Mouse (Mus musculus) lung, postnatal 0 days (tissue): ENCODE measurements around the gene Gjb5. TPM values are rescaled to one million over a fixed set of nuclear protein-coding genes. Genes with fewer than 3 reads are reported as not detected.
A peak's percentile ranks its signal among the peaks of the same experiment; 100 is the strongest.

Source experiments
- ATAC-seq: fragments of 200-750 bp; cut with Nextera tagmentation; 2 replicates; pipeline ENCODE4 v1.8.0; 2017; ENCODE audit warnings: moderate library complexity
- DNase-seq: peaks from one replicate; pipeline ENCODE4 v3.0.0-alpha.2; 2016; ENCODE audit warnings: low spot score
- H3K27ac ChIP-seq: fragments of 300-500 bp; sonication (generic); 2 replicates; pipeline ENCODE4 v1.5.1; 2014; ENCODE audit warnings: antibody characterized with exemption, mild to moderate bottlenecking, low read length, mixed read lengths
- H3K27me3 ChIP-seq: fragments of 300-500 bp; sonication (generic); replicated peaks from 2 replicates; pipeline ENCODE4 v1.6.1; 2014; ENCODE audit warnings: low read length, mixed read lengths; ENCODE audit not compliant: insufficient read depth
- H3K36me3 ChIP-seq: fragments of 300-500 bp; sonication (generic); 2 replicates; pipeline ENCODE4 v1.6.1; 2014; ENCODE audit warnings: low read length, mixed read lengths; ENCODE audit not compliant: insufficient read depth
- H3K4me1 ChIP-seq: fragments of 300-500 bp; sonication (generic); 2 replicates; pipeline ENCODE4 v1.6.1; 2014; ENCODE audit warnings: antibody characterized with exemption, low read depth, low read length, mixed read lengths; ENCODE audit not compliant: insufficient read depth
- H3K4me2 ChIP-seq: fragments of 300-500 bp; sonication (generic); replicated peaks from 2 replicates; pipeline ENCODE4 v1.6.1; 2014; ENCODE audit warnings: low read depth, mild to moderate bottlenecking, low read length, moderate library complexity, mixed read lengths
- H3K4me3 ChIP-seq: fragments of 300-500 bp; sonication (generic); 2 replicates; pipeline ENCODE4 v1.5.1; 2014; ENCODE audit warnings: low read depth, low read length
- H3K9ac ChIP-seq: fragments of 300-500 bp; sonication (generic); replicated peaks from 2 replicates; pipeline ENCODE4 v1.6.1; 2014; ENCODE audit warnings: low read depth, mild to moderate bottlenecking
- H3K9me3 ChIP-seq: fragments of 300-500 bp; sonication (generic); 2 replicates; pipeline ENCODE4 v1.6.1; 2016; ENCODE audit warnings: low read length, mixed read lengths
- CTCF ChIP-seq: IDR thresholded peaks from 2 replicates; pipeline ENCODE4 v1.5.1; 2016; ENCODE audit warnings: antibody characterized with exemption, mild to moderate bottlenecking
- EP300 ChIP-seq: IDR thresholded peaks from 2 replicates; pipeline ENCODE4 v1.6.1; 2016; ENCODE audit warnings: antibody characterized with exemption, mild to moderate bottlenecking, control low read depth
- WGBS: fragments of 180-500 bp; shearing (Covaris S2); extraction: QIAGEN DNeasy Blood & Tissue Kit; methylation state at CpG from one replicate; pipeline ENCODE4 v1.1.7; 2014; 5-methylcytosine and 5-hydroxymethylcytosine counted together
- polyA plus RNA-seq: library from polyadenylated mRNA; unstranded; fragments of >200 nt; fragmentation: Nextera tagmentation; extraction: Ambion mirVana; gene quantifications from 2 replicates; pipeline ENCODE4 v1.2.1, GENCODE M21; 2015

Gjb5 gene
- 1.7 and 1.9 TPM in 2 replicates for polyA plus RNA-seq

GRCm38 (mm10) chr4:127358018-127358417 lies at the start of gene Gjb5:
Gene Gjb5, minus strand, starts transcription at chr4:127358181.
- Histone ChIP-seq H3K36me3 (no peaks in the 10 kb centered on the region), H3K27me3 (no peaks in the 10 kb centered on the region), H3K9me3 (no peaks in the 10 kb centered on the region), H3K4me2 (no peak within 1 kb of the TSS), H3K27ac (no peak within 1 kb of the TSS), H3K4me3 (no peak within 1 kb of the TSS), H3K9ac (no peak within 1 kb of the TSS), H3K4me1 (peaks cover 4% of the 10 kb centered on the region; the same call in 1 of the 2 replicates)
- DNase-seq (peak; percentile 20), ATAC-seq (no peak; the same call in 1 of the 2 replicates)
- WGBS, result 21% methylated on average over 5 of the region's 5 CpGs
- TF ChIP-seq CTCF, result no peak
- no peak for TF ChIP-seq EP300

- no peak overlapping the region for H3K9ac ChIP-seq
- no peak for DNase-seq
Measured at GRCm38 (mm10) chr4:127402614-127403013, 44.6 kb upstream of the Gjb5 start.

GRCm38 (mm10) chr4:127402166-127402565 lies 44.2 kb upstream of the Gjb5 start:
- no peaks in the 10 kb centered on the region for H3K9me3 ChIP-seq
- no peak for TF ChIP-seq EP300
- no peak for TF ChIP-seq CTCF
- DNase-seq (no peak), ATAC-seq (no peak)
- H3K4me2 ChIP-seq, result no peak overlapping the region
- no peak overlapping the region for H3K27ac ChIP-seq
- no peak overlapping the region for H3K4me3 ChIP-seq
- H3K27me3 ChIP-seq, result no peaks in the 10 kb centered on the region
- no peak overlapping the region for H3K9ac ChIP-seq
- no peaks in the 10 kb centered on the region for H3K4me1 ChIP-seq
- H3K36me3 ChIP-seq, result no peaks in the 10 kb centered on the region
- WGBS, result 86% methylated on average over 4 of the region's 4 CpGs

More at GRCm38 (mm10) chr4:127402614-127403013, 44.6 kb upstream of the Gjb5 start:
- H3K4me2 ChIP-seq, result no peak overlapping the region
- TF ChIP-seq CTCF (no peak), EP300 (no peak)
- H3K4me1 ChIP-seq, result no peaks in the 10 kb centered on the region
- no peak overlapping the region for H3K27ac ChIP-seq
- H3K27me3 ChIP-seq, result no peaks in the 10 kb centered on the region
- 61% methylated on average over 3 of the region's 3 CpGs for WGBS
- H3K36me3 ChIP-seq, result no peaks in the 10 kb centered on the region
- no peak overlapping the region for H3K4me3 ChIP-seq
- ATAC-seq, result no peak
- H3K9me3 ChIP-seq, result no peaks in the 10 kb centered on the region

DNA sequence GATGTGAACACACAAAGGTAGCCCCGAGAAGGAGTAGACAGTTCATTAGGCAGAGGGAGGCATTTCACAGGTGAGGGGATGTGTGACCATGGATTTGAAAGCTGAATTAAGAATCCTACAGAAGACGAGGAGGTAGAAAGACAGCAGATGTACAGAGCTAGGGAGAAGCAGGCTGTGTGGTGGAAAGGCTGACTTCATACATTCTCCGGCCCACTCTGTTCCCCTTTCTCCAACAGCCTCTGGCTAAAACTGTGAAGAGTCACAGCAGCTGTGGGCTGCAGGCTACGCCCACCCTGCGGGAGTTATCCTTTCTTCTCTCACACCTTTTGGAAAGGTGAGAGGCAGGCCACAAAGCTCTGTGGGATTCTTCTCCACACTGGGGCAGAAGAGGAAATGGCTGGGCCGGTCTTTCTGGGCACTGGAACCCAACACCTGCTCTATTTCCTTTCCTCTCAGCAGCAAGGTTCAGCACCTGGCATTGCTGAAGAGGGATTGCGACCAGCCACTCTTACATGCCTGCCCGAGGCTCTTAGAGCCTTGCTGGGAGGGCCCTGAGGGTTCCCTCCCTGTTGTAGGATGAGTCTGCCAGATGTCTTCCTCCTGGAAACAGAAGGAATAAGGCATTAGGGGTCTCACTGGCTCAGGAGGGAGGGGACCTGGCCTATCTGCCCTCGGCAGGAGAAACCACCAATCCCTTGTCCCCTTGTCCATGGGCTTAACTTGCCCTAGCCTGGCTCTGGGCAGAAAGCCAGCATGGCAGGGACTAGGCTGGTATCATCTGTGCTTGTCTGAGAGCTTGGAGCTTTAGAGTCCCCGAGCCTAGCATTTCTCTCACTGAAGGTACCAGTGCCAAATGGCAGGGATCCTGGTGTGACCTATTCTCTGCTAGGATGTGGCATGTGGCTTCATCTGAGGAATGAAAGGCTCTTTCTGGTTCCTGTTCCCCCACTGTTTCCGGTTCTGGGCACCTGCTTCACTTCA lies 42.5 kb upstream of the Gjb5 start:
- Histone ChIP-seq H3K27ac (no peak overlapping the region), H3K4me1 (no peaks in the 10 kb centered on the region), H3K4me3 (no peak overlapping the region), H3K9ac (no peak overlapping the region), H3K27me3 (no peaks in the 10 kb centered on the region), H3K4me2 (no peak overlapping the region), H3K36me3 (no peaks in the 10 kb centered on the region), H3K9me3 (no peaks in the 10 kb centered on the region)
- ATAC-seq, result no peak
- TF ChIP-seq EP300, result no peak
- no peak for DNase-seq
- WGBS, result 53% methylated on average over 11 of the region's 11 CpGs

DNA sequence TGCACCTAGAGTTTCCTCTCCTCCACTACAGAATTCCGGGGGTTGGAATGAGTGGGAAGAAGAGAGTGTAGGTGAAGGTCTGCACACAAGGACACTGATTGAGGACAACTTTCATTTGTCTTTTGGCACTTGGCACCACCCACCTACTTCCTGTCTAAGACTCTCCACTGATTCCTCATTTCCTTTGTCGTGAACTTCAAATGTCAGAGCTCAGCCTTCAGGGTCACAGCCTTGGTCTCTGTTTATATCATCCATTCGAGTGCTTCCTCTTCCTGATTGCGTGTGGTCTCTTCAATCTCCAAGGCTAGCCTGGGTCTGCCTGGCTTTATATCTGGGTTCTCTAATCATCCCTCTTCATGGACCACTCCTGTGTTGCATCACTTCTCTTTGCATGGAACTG lies 37.6 kb upstream of the Gjb5 start:
- Histone ChIP-seq H3K9me3 (no peaks in the 10 kb centered on the region), H3K27me3 (no peaks in the 10 kb centered on the region), H3K4me3 (no peak overlapping the region), H3K27ac (no peak overlapping the region), H3K4me1 (no peaks in the 10 kb centered on the region), H3K36me3 (no peaks in the 10 kb centered on the region), H3K9ac (no peak overlapping the region), H3K4me2 (no peak overlapping the region)
- WGBS, result 32% methylated on average over 4 of the region's 4 CpGs
- no peak for DNase-seq
- TF ChIP-seq CTCF (no peak), EP300 (no peak)
- ATAC-seq, result no peak

DNA sequence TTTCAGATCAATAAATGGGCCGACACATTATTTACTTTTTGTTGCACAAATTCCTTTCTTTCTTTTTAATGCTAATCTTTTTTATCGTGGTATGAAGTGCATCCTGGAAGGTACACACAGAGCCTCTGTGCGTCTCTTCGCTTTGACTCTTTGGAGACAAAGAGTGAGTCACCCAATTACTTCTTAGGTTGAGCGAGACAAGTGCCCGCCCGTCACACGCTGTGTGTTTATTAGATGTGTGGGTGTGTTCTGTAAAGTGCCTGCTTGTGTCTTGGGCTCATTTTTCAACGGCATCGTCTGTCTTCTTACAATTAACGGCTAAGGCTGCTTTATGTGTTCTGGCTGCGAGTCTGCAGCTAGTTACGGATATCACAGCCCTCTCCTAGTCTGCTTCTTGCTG lies 31.7 kb upstream of the Gjb5 start:
- H3K4me3 ChIP-seq, result no peak overlapping the region
- no peaks in the 10 kb centered on the region for H3K36me3 ChIP-seq
- no peak overlapping the region for H3K9ac ChIP-seq
- TF ChIP-seq EP300, result no peak
- no peak for DNase-seq
- no peak for ATAC-seq
- H3K27ac ChIP-seq, result no peak overlapping the region
- no peaks in the 10 kb centered on the region for H3K4me1 ChIP-seq
- H3K4me2 ChIP-seq, result no peak overlapping the region
- H3K9me3 ChIP-seq, result no peaks in the 10 kb centered on the region
- 29% methylated on average over 13 of the region's 13 CpGs for WGBS
- H3K27me3 ChIP-seq, result no peaks in the 10 kb centered on the region
